Mouse (Mus musculus) lung, postnatal 0 days (tissue): ENCODE measurements around the gene Adam12.

Source experiments
- CTCF ChIP-seq: IDR thresholded peaks from 2 replicates; pipeline ENCODE4 v1.5.1; 2016; ENCODE audit warnings: antibody characterized with exemption, mild to moderate bottlenecking
- EP300 ChIP-seq: IDR thresholded peaks from 2 replicates; pipeline ENCODE4 v1.6.1; 2016; ENCODE audit warnings: antibody characterized with exemption, mild to moderate bottlenecking, control low read depth

GRCm38 (mm10) chr7:133946757-133947345 lies 285.1 kb downstream of the Adam12 start:
- no peak for TF ChIP-seq EP300
- TF ChIP-seq CTCF, result no peak
